Mouse (Mus musculus): ENCODE data around the gene Eci3.

The Eci3 gene

GRCm38 (mm10) chr13:34934931-34935644 lies 28.5 kb downstream of the Eci3 start:
- DNase-seq (ENCODE audit: low read depth, low spot score), result no peak

- DNase-seq (ENCODE audit: low read depth, low spot score), result no peak
Observed at GRCm38 (mm10) chr13:34924210-34924609, 39.4 kb downstream of the Eci3 start, which contains the start of the genes Fam217a and 4933417A18Rik. Gene Fam217a, minus strand, starts transcription at chr13:34924310. Gene 4933417A18Rik, plus strand, starts transcription at chr13:34924409.

DNA sequence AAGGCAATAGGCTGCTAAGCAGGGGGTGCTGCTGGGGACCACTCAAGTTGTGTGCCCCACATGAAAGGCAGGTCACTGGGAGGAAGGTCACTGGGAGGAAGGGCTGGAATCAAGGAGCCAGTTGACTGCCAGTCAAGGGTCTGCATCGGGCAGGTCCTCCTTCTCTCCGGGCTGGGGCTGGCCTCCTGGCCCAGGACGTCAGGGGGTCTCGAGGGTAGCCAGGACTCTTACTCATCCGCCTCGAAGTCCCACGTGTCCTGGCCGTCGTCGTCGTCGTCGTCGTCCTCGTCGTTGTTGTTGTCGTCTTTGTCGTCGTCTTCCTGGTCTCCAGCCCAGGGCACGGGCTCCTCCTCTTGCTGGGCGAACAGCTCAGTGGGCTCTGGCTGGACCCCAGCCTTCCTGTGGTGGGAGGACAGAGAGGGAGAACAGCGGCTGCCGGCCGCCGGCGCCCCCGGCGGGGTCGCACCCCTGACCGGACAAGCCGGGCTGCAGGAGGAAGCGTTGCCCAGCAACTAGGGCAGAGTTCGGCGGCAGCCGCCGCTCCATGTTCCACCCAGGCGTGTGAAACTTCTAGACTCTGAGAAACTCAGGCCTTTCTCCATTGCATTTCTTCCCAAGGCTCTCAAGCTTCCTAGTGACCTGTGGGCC lies 47.0 kb downstream of the Eci3 start:
- DNase-seq (ENCODE audit: low read depth, low spot score), result no peak

GRCm38 (mm10) chr13:34914614-34915013 lies 49.0 kb downstream of the Eci3 start:
- no peak for DNase-seq (ENCODE audit: low read depth, low spot score)

Data from skeletal muscle tissue, adult 2 months (tissue).